Mouse (Mus musculus): ENCODE data around the gene Polr2a. TPM values are rescaled to one million over a fixed set of nuclear protein-coding genes. Genes with fewer than 3 reads are reported as not detected.

Polr2a gene
- 23.7 and 25.2 TPM in 2 replicates for polyA plus RNA-seq (2016; fragmentation: Nextera tagmentation; extraction: Ambion mirVana)

DNA sequence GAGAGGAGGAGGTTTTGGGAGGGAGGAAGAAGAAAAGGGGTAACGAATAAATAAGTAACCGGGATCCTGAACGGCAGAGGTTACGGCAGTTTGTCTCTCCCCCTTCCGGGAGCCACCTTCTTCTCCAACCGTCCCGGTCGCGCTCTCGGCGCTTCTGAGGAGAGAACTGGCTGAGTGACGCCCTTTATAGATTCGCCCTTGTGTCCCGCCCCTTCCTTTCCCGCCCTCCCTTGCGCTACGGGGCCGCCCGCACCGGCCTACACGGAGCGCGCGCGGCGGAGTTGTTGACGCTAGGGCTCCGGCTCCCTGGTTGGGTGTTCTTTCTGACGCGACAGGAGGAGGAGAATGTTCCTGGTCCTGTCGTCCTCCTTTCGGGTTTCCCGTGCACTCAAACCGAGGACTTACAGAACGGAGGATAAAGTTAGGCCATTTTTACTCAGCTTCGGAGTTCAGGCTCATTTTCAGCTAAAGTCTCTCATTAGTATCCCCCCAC, at the start of gene Polr2a:
Gene Polr2a, minus strand, starts transcription at position 160 of the 493 bp plus-strand sequence.
- ATAC-seq (ENCODE audit: insufficient number of reproducible peaks, low FRiP score) = peak; percentile 97
- peaks cover 35% of the 10 kb centered on the region for H3K4me1 ChIP-seq (replicated peaks)
- H3K9ac ChIP-seq = peak within 1 kb of the TSS; percentile 83
- under 1% methylated on average over 36 of the region's 36 CpGs for WGBS
- H3K27ac ChIP-seq (ENCODE audit: poor library complexity, severe bottlenecking) = peak within 1 kb of the TSS; percentile 99
- H3K4me3 ChIP-seq = peak within 1 kb of the TSS; percentile 75
- no peaks in the 10 kb centered on the region for H3K27me3 ChIP-seq (replicated peaks)
- peak within 1 kb of the TSS; percentile 77 for H3K4me2 ChIP-seq
- no peaks in the 10 kb centered on the region for H3K9me3 ChIP-seq (replicated peaks)
- H3K36me3 ChIP-seq = no peaks in the 10 kb centered on the region

DNA sequence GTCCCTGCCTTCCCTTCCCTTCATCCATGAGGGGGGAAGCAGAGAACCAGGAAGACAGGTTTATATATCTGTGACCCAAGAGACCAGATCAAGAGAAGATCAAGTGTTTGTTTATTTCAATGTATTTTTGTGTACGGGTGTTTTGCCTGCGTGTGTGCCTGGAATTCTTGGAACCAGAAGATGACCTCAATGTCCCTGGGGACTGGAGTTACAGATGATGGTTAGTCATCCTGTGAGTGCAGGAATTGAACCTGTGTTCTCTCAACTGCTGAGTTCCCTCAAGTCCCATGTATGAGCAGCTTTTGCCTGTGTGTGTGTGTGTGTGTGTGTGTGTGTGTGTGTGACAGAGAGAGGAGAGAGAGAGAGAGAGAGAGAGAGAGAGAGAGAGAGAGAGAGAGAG, 49.2 kb upstream of the Polr2a start:
- Histone ChIP-seq H3K4me2 (no peak overlapping the region), H3K4me1 (replicated peaks) (peaks cover 20% of the 10 kb centered on the region), H3K36me3 (no peaks in the 10 kb centered on the region), H3K9me3 (replicated peaks) (0 out of 2 replicates have a peak, but pooled peaks cover 3% of the 10 kb centered on the region), H3K27me3 (replicated peaks) (peaks cover 16% of the 10 kb centered on the region), H3K9ac (no peak overlapping the region), H3K27ac (ENCODE audit: poor library complexity, severe bottlenecking) (no peak overlapping the region), H3K4me3 (no peak overlapping the region)
- WGBS = 68% methylated on average over 2 of the region's 2 CpGs
- no peak for ATAC-seq (ENCODE audit: insufficient number of reproducible peaks, low FRiP score)

DNA sequence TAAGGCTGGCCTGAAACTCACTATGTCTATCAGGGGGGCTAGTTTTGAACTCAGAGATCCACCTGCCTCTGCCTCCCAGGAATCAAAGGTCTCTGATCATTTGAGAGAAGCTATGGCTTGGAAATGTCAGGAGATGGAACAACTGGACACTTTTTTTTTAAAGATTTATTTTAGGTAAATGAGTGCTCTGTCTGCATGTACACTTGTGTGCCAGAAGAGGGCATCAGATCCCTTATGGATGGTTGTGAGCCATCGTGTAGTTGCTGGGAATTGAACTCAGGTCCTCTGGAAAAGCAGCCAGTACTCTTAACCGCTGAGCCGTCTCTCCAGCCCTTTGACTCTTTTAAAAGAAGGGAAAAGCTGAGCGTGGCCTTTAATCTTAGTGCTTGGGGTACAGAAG, 47.9 kb upstream of the Polr2a start:
- peaks cover 27% of the 10 kb centered on the region for H3K27me3 ChIP-seq (replicated peaks)
- H3K27ac ChIP-seq (ENCODE audit: poor library complexity, severe bottlenecking) = no peak overlapping the region
- H3K4me3 ChIP-seq = no peak overlapping the region
- H3K36me3 ChIP-seq = no peaks in the 10 kb centered on the region
- no peak overlapping the region for H3K4me2 ChIP-seq
- no peak overlapping the region for H3K9ac ChIP-seq
- peaks cover 31% of the 10 kb centered on the region for H3K4me1 ChIP-seq (replicated peaks)
- H3K9me3 ChIP-seq (replicated peaks) = 0 out of 2 replicates have a peak, but pooled peaks cover 3% of the 10 kb centered on the region
- WGBS = 77% methylated on average over 4 of the region's 4 CpGs
- no peak for ATAC-seq (ENCODE audit: insufficient number of reproducible peaks, low FRiP score)

DNA sequence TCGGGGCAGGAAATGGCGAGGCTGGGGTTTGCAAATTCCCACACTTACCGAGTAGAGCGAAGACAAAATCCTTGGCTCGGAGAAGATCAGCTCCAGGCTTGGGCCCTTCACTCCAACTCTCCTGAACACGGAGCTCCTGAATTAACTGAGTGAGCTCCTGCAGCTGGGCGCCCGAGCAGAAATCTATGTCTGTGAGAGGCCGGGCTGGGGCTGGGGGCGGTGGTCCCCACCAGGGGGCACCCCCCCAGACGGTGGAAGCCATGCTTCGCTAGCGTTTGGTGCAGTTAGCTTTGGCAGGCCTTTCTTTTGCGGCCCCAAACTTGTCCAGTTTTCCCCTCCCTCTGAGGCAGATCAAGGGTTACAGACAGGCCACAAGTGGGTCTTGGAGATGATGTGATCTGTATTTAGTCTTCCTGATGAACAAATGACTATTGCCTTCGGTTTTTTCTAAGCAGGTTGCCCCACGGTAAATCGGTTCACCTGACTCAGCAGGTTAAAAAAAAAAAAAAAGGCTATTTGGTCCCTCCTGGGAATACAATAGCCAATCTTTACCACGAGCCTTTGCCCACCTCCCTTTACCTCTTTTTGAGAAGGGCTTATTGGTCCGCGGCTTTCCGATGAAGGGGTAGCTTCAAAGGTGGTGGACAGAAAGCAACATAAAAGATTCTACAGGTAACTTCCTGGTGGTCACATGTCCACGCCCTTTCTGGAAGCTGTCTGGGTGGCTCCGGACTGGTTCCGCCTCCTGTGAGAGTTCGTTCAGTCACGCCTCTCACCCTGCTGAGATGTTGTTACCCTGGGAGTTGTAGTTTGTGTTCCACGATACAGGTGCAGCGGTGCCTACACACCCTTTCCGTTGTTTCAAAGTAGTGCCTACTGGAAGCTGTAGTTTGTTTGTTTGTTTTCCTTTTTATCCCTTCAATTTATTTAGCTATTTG, 46.8 kb upstream of the Polr2a start, which contains the start of gene Tmem102:
Gene Tmem102, minus strand, starts transcription at position 653 of the 938 bp plus-strand sequence.
- Histone ChIP-seq H3K27ac (ENCODE audit: poor library complexity, severe bottlenecking) (no peak within 1 kb of the TSS), H3K9me3 (replicated peaks) (0 out of 2 replicates have a peak, but pooled peaks cover 3% of the 10 kb centered on the region), H3K4me3 (peak within 1 kb of the TSS; percentile 62), H3K4me1 (replicated peaks) (peaks cover 43% of the 10 kb centered on the region), H3K4me2 (peak within 1 kb of the TSS; percentile 89), H3K27me3 (replicated peaks) (peaks cover 38% of the 10 kb centered on the region), H3K36me3 (no peaks in the 10 kb centered on the region), H3K9ac (peak within 1 kb of the TSS; percentile 53)
- ATAC-seq (ENCODE audit: insufficient number of reproducible peaks, low FRiP score) = no peak
- 7% methylated on average over 29 of the region's 29 CpGs for WGBS

DNA sequence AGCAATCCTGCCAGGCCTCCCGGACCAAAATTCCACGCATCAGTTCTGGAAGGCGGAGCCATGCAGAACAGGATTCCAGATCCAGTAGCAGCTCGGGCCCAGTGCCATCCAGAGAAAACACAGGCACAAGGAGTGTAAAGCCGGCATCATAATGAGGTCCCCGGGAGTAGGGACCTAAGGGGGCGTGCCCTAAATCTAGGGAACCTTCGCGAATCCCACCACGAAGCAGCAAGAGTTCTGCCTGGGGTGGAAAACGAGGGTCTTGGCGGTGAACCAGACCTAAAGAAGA, 46.2 kb upstream of the Polr2a start:
- H3K9ac ChIP-seq = peak overlapping the region; percentile 53
- H3K4me1 ChIP-seq (replicated peaks) = peaks cover 49% of the 10 kb centered on the region
- H3K27ac ChIP-seq (ENCODE audit: poor library complexity, severe bottlenecking) = no peak overlapping the region
- H3K4me3 ChIP-seq = peak overlapping the region; percentile 62
- H3K9me3 ChIP-seq (replicated peaks) = 0 out of 2 replicates have a peak, but pooled peaks cover 3% of the 10 kb centered on the region
- no peaks in the 10 kb centered on the region for H3K36me3 ChIP-seq
- 6% methylated on average over 12 of the region's 12 CpGs for WGBS
- H3K27me3 ChIP-seq (replicated peaks) = peaks cover 41% of the 10 kb centered on the region
- no peak for ATAC-seq (ENCODE audit: insufficient number of reproducible peaks, low FRiP score)
- peak overlapping the region; percentile 89 for H3K4me2 ChIP-seq

DNA sequence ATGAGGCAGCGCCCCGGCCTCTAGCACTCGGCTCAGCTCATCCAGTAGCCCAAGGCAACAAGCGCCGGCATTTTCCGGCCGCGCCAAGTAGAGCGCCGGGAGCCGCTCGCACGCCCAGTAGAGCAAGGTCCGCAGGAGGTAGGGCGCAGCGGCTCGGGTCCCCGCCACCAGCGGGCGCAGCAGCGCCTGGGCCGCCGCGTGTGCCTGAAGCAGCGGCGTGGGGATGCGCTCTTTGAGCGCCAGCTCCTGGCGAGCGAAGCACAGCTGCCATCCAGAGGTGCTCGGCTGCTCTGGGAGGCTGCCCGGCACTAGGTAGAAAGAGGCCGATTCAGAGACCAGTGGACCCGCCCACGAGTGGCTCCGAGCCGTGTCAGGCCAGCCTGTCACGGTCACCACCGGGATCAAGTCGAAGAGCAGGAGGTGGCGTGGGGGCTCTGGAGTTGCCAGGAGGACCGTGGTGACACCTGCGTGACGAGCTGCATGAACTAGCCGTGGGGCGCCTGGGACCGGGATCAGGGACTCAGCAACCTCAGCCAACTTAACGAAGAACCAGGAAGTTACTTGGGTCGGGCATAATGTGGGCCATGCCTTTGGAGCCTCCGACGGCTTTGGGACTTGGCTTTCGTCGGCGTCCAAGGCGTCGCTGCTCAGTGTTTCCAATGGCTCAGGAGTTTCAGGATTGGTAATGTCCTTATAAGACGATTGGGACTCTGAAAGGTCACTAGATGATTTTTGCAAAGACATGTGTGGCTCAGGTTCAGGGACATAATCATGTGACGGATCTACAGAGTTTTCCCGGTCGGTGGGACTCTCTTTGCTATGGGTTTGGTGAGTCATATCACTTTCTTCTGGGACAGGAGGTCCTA, 45.6 kb upstream of the Polr2a start:
- Histone ChIP-seq H3K36me3 (no peaks in the 10 kb centered on the region), H3K9ac (peak overlapping the region; percentile 81), H3K27ac (ENCODE audit: poor library complexity, severe bottlenecking) (no peak overlapping the region), H3K27me3 (replicated peaks) (peaks cover 47% of the 10 kb centered on the region), H3K4me2 (peak overlapping the region; percentile 89), H3K9me3 (replicated peaks) (0 out of 2 replicates have a peak, but pooled peaks cover 3% of the 10 kb centered on the region), H3K4me3 (peak overlapping the region; percentile 62), H3K4me1 (replicated peaks) (peaks cover 54% of the 10 kb centered on the region)
- ATAC-seq (ENCODE audit: insufficient number of reproducible peaks, low FRiP score) = peak; percentile 71
- under 1% methylated on average over 60 of the region's 60 CpGs for WGBS

DNA sequence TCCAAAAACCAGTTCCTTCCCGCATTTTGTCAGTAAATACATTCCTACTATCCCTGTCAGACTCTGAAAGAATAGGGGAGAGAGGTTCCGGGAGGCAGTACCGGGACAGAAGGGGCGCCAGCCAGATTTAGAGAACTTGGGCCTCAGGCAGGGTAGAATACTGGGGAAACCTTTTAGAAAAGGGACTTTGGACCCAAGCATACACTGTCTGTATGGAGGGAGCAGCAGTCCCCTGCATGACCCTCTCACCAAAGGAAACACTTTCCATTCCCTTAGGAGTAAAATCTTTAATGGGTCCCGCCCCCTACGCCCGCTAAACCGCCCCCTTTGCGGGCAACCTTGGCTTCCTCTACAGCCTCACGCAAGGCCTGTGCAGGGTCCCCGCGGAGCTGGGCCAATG, 44.9 kb upstream of the Polr2a start:
- H3K4me1 ChIP-seq (replicated peaks) = peaks cover 54% of the 10 kb centered on the region
- peak overlapping the region; percentile 89 for H3K4me2 ChIP-seq
- ATAC-seq (ENCODE audit: insufficient number of reproducible peaks, low FRiP score) = no peak
- H3K9ac ChIP-seq = peak overlapping the region; percentile 81
- H3K27me3 ChIP-seq (replicated peaks) = peaks cover 51% of the 10 kb centered on the region
- 0 out of 2 replicates have a peak, but pooled peaks cover 3% of the 10 kb centered on the region for H3K9me3 ChIP-seq (replicated peaks)
- 4% methylated on average over 12 of the region's 12 CpGs for WGBS
- H3K4me3 ChIP-seq = peak overlapping the region; percentile 62
- H3K36me3 ChIP-seq = no peaks in the 10 kb centered on the region
- H3K27ac ChIP-seq (ENCODE audit: poor library complexity, severe bottlenecking) = no peak overlapping the region

DNA sequence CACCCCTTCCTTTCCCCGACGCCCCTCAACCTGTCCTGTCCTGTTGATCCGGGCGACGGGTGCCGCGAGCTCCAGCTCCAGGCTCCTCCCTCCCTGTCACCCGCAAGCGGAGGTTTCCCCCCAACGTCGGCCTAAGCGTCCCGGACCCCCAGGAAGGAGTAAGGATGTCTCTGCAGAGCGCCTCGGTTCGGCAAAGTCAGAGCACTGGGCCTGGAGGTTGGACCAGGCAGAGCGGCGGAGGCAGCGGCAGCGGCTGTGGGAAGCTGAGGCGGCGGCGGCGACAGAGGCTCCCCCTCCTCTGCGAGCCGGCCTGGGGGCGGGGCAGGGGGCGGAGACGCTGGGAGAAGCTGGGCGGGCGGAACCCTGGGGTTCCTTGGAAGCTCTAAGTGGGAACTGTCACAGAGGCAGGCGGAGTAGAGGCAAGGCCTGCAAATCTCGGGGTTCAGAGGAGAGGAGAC, 44.2 kb upstream of the Polr2a start:
- Histone ChIP-seq H3K9ac (peak overlapping the region; percentile 81), H3K36me3 (no peaks in the 10 kb centered on the region), H3K4me2 (peak overlapping the region; percentile 89), H3K9me3 (replicated peaks) (0 out of 2 replicates have a peak, but pooled peaks cover 3% of the 10 kb centered on the region), H3K27me3 (replicated peaks) (peaks cover 57% of the 10 kb centered on the region), H3K4me3 (peak overlapping the region; percentile 62), H3K4me1 (replicated peaks) (peaks cover 54% of the 10 kb centered on the region), H3K27ac (ENCODE audit: poor library complexity, severe bottlenecking) (peak overlapping the region; percentile 17; the same call in 1 of the 2 replicates)
- ATAC-seq (ENCODE audit: insufficient number of reproducible peaks, low FRiP score) = peak; percentile 34
- WGBS = 1% methylated on average over 29 of the region's 33 CpGs

DNA sequence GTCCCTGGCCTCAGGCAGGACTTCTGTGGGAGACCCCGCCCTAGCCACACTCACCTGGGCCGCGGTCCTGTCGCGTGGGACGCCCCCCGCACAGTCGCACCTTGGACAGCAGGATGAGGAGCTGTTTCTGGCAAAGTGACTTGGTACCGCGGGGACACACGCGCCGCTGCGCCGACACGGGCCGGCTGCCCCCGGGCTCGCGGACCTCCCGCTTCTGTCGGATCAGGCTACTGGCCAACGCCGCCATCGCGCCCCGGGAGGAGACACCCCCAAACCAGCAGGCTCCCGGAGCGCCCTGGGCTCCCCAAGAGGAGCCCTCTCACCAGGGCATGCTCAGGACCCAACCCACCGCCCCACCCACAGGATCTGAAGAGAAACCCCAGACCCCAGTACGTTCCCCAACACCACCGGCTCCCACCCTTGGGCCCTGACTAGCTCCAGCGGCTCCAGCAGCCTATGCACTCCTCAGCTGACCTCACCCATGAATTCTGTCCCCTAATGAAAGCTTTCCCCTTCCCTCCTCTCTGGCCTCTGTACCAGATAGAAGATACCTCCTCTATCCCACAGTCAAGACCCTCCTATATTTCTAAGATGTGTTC, 43.0 kb upstream of the Polr2a start, which contains the start of gene Fgf11:
Gene Fgf11, minus strand, starts transcription at position 479 of the 599 bp plus-strand sequence.
- no peak for ATAC-seq (ENCODE audit: insufficient number of reproducible peaks, low FRiP score)
- Histone ChIP-seq H3K27ac (ENCODE audit: poor library complexity, severe bottlenecking) (peak within 1 kb of the TSS; percentile 49; the same call in 1 of the 2 replicates), H3K9me3 (replicated peaks) (0 out of 2 replicates have a peak, but pooled peaks cover under 1% of the 10 kb centered on the region), H3K27me3 (replicated peaks) (peaks cover 64% of the 10 kb centered on the region), H3K4me3 (peak within 1 kb of the TSS; percentile 62), H3K36me3 (no peaks in the 10 kb centered on the region), H3K4me1 (replicated peaks) (peaks cover 54% of the 10 kb centered on the region), H3K9ac (peak within 1 kb of the TSS; percentile 81), H3K4me2 (peak within 1 kb of the TSS; percentile 89)
- 2% methylated on average over 25 of the region's 33 CpGs for WGBS

Data from heart, embryonic 12.5 days (tissue).